Mouse (Mus musculus) MEL (cell line): ENCODE measurements around the gene Slc25a54. TPM values are rescaled to one million over a fixed set of nuclear protein-coding genes. Genes with fewer than 3 reads are reported as not detected.

ENCODE experiments used
- DNase-seq: peaks from one replicate; pipeline ENCODE4 v3.0.0; 2011; ENCODE audit warnings: low read depth, low spot score
- H3K27ac ChIP-seq: 2 replicates; pipeline ENCODE4 v1.5.1; 2012; ENCODE audit warnings: low read depth, mild to moderate bottlenecking, control low read depth, low read length, moderate library complexity; ENCODE audit not compliant: control insufficient read depth
- H3K27me3 ChIP-seq, 2 experiments: fragments of 150-350 bp in 1 of 2; sonication (generic) in 1 of 2; 2 replicates each; pipeline ENCODE4 v1.6.1; 2012; ENCODE audit warnings: low read length in 2 of 2, mild to moderate bottlenecking in 2 of 2, improper control_type of control experiment in 1 of 2, moderate library complexity in 1 of 2; ENCODE audit not compliant: insufficient read depth in 2 of 2, control insufficient read depth in 1 of 2
- H3K36me3 ChIP-seq, 2 experiments: 2 replicates each; pipeline ENCODE4 v1.6.1; 2012 to 2014; ENCODE audit warnings: low read length in 2 of 2, improper control_type of control experiment in 1 of 2, inconsistent platforms in 1 of 2, mild to moderate bottlenecking in 1 of 2; ENCODE audit not compliant: insufficient read depth in 2 of 2, control insufficient read depth in 1 of 2
- H3K4me1 ChIP-seq, 2 experiments: fragments of 150-350 bp in 1 of 2; sonication (generic) in 1 of 2; 2 replicates each; pipeline ENCODE4 v1.6.1; 2012; ENCODE audit warnings: low read length in 2 of 2, improper control_type of control experiment in 1 of 2, mild to moderate bottlenecking in 1 of 2; ENCODE audit not compliant: insufficient read depth in 2 of 2, control insufficient read depth in 1 of 2
- H3K4me3 ChIP-seq, 2 experiments: fragments of 150-350 bp in 1 of 2; sonication (generic) in 1 of 2; 2 replicates each; pipeline ENCODE4 v1.5.1; 2012; ENCODE audit warnings: low read depth in 2 of 2, low read length in 2 of 2, mild to moderate bottlenecking in 2 of 2, moderate library complexity in 2 of 2, control low read depth in 1 of 2, improper control_type of control experiment in 1 of 2; ENCODE audit not compliant: control insufficient read depth in 1 of 2, insufficient read depth in 1 of 2
- H3K79me2 ChIP-seq: 2 replicates; pipeline ENCODE4 v1.6.1; 2012; ENCODE audit warnings: mild to moderate bottlenecking, low read length, moderate library complexity; ENCODE audit not compliant: control insufficient read depth, poor library complexity, insufficient read depth
- H3K9ac ChIP-seq: 2 replicates; pipeline ENCODE4 v1.6.1; 2012; ENCODE audit warnings: low read depth, mild to moderate bottlenecking, control low read depth, low read length, moderate library complexity; ENCODE audit not compliant: control insufficient read depth, poor library complexity, severe bottlenecking
- H3K9me3 ChIP-seq: fragments of 150-350 bp; sonication (generic); replicated peaks from 2 replicates; pipeline ENCODE4 v1.6.1; 2012; ENCODE audit warnings: mild to moderate bottlenecking, low read length, improper control_type of control experiment, moderate library complexity; ENCODE audit not compliant: insufficient read depth
- BHLHE40 ChIP-seq: IDR thresholded peaks from 2 replicates; pipeline ENCODE4 v1.6.1; 2012; ENCODE audit warnings: low read depth, mild to moderate bottlenecking, inconsistent platforms, low read length, improper control_type of control experiment, borderline replicate concordance
- CHD2 ChIP-seq: IDR thresholded peaks from 2 replicates; pipeline ENCODE4 v1.6.1; 2011; ENCODE audit warnings: low read length, improper control_type of control experiment
- E2F4 ChIP-seq: IDR thresholded peaks from 2 replicates; pipeline ENCODE4 v1.6.1; 2011; ENCODE audit warnings: low read depth, low read length, improper control_type of control experiment, borderline replicate concordance
- ELF1 ChIP-seq: IDR thresholded peaks from 2 replicates; pipeline ENCODE4 v1.6.1; 2014; ENCODE audit warnings: low read depth, mild to moderate bottlenecking, inconsistent platforms, low read length, improper control_type of control experiment, moderate library complexity
- EP300 ChIP-seq, 2 experiments: IDR thresholded peaks; 2 replicates each; pipeline ENCODE4 v1.6.1; 2011; ENCODE audit warnings: improper control_type of control experiment in 2 of 2, low read length in 2 of 2, low read depth in 1 of 2, mild to moderate bottlenecking in 1 of 2
- MAFK ChIP-seq: IDR thresholded peaks from 2 replicates; pipeline ENCODE4 v1.6.1; 2011; ENCODE audit warnings: low read depth, mild to moderate bottlenecking, low read length, improper control_type of control experiment, borderline replicate concordance
- MXI1 ChIP-seq: IDR thresholded peaks from 2 replicates; pipeline ENCODE4 v1.6.1; 2011; ENCODE audit warnings: mild to moderate bottlenecking, low read depth, low read length, improper control_type of control experiment
- POLR2A ChIP-seq, 2 experiments: IDR thresholded peaks; 2 replicates each; pipeline ENCODE4 v1.6.1; 2011 to 2012; ENCODE audit warnings: low read length in 2 of 2, mild to moderate bottlenecking in 2 of 2, control low read depth in 1 of 2, improper control_type of control experiment in 1 of 2, low read depth in 1 of 2, moderate library complexity in 1 of 2; ENCODE audit not compliant: control insufficient read depth in 1 of 2, insufficient read depth in 1 of 2, poor library complexity in 1 of 2
- POLR2AphosphoS5 ChIP-seq: IDR thresholded peaks from 2 replicates; pipeline ENCODE4 v1.6.1; 2012; ENCODE audit warnings: low read depth, borderline replicate concordance, mild to moderate bottlenecking, inconsistent platforms, low read length, moderate library complexity, mixed read lengths
- RCOR1 ChIP-seq: IDR thresholded peaks from 2 replicates; pipeline ENCODE4 v1.6.1; 2012; ENCODE audit warnings: low read depth, mild to moderate bottlenecking, inconsistent platforms, low read length, improper control_type of control experiment
- SIN3A ChIP-seq: IDR thresholded peaks from 2 replicates; pipeline ENCODE4 v1.6.1; 2012; ENCODE audit warnings: low read length, improper control_type of control experiment, inconsistent platforms
- TBP ChIP-seq: IDR thresholded peaks from 2 replicates; pipeline ENCODE4 v1.8.0; 2011; ENCODE audit warnings: low read depth, low read length, improper control_type of control experiment
- USF1 ChIP-seq: IDR thresholded peaks from 2 replicates; pipeline ENCODE4 v1.6.1; 2014; ENCODE audit warnings: low read depth, mild to moderate bottlenecking, inconsistent platforms, low read length, improper control_type of control experiment, moderate library complexity
- ZC3H11A ChIP-seq: IDR thresholded peaks from 2 replicates; pipeline ENCODE4 v1.6.1; 2012; ENCODE audit warnings: low read depth, mild to moderate bottlenecking, inconsistent platforms, low read length, improper control_type of control experiment
- ZNF384 ChIP-seq: IDR thresholded peaks from 2 replicates; pipeline ENCODE4 v1.6.1; 2012; ENCODE audit warnings: low read depth, mild to moderate bottlenecking, inconsistent platforms, low read length, improper control_type of control experiment
- polyA plus RNA-seq, 2 experiments: library from polyadenylated mRNA; stranded (reverse) in 1 of 2; unstranded in 1 of 2; fragments of >175 nt in 1 of 2; fragments of >200 nt in 1 of 2; gene quantifications; 2 replicates each; pipeline versions ENCODE4 v1.2.1 to v1.2.4; 2012; ENCODE audit warnings: low replicate concordance in 2 of 2, low read depth in 1 of 2; ENCODE audit not compliant: insufficient read length in 2 of 2, insufficient read depth in 1 of 2, missing spikeins in 1 of 2
- total RNA-seq: library from RNA; depleted of rRNA; stranded (reverse); fragments of 300-350 nt; gene quantifications from 2 replicates; pipeline ENCODE4 v1.2.3, GENCODE M21; 2012; rRNA removed

Slc25a54 gene
- total and polyA plus RNA-seq, 3 experiments, result not detected

- DNase-seq, result no peak
- H3K9ac ChIP-seq, result no peak overlapping the region
- H3K36me3 ChIP-seq, result no peaks in the 10 kb centered on the region; a peak in 1 of 4 replicates
- H3K4me1 ChIP-seq, result no peaks in the 10 kb centered on the region
- no peak overlapping the region for H3K4me3 ChIP-seq
- H3K27me3 ChIP-seq, result no peaks in the 10 kb centered on the region
- no peak for TF ChIP-seq USF1
- no peak for TF ChIP-seq TBP
- TF ChIP-seq, all 39 proteins: peak for 0
- no peaks in the 10 kb centered on the region for H3K79me2 ChIP-seq
- H3K9me3 ChIP-seq, result no peaks in the 10 kb centered on the region
- no peak overlapping the region for H3K27ac ChIP-seq
Measured at GRCm38 (mm10) chr3:109164644-109165043, 84.4 kb downstream of the Slc25a54 start.

GRCm38 (mm10) chr3:109165214-109165829 is 85.1 kb downstream of the Slc25a54 start:
- Histone ChIP-seq H3K27me3 (no peaks in the 10 kb centered on the region), H3K79me2 (no peaks in the 10 kb centered on the region), H3K9me3 (no peaks in the 10 kb centered on the region), H3K4me1 (no peaks in the 10 kb centered on the region)
- TF ChIP-seq RCOR1 (no peak), EP300 (IDR thresholded peaks at IDR 0.05; ENCODE audit: low read depth in 1 of 2, low read length in 2 of 2) (no peak), POLR2A (IDR thresholded peaks at IDR 0.05; ENCODE audit: control insufficient read depth in 1 of 2, insufficient read depth in 1 of 2, low read depth in 1 of 2, low read length in 2 of 2, poor library complexity in 1 of 2) (no peak), ELF1 (no peak), BHLHE40 (no peak), E2F4 (no peak), ZNF384 (no peak), MAFK (no peak), POLR2AphosphoS5 (no peak), CHD2 (no peak), MXI1 (no peak), ZC3H11A (no peak), SIN3A (no peak)
- TF ChIP-seq, all 39 proteins: peak for 0
- DNase-seq, result peak; percentile 10
- no peak overlapping the region for H3K4me3 ChIP-seq
- no peak overlapping the region for H3K9ac ChIP-seq
- no peaks in the 10 kb centered on the region; a peak in 1 of 4 replicates for H3K36me3 ChIP-seq
- H3K27ac ChIP-seq, result no peak overlapping the region

Other genes with a start within 250 kb of the Slc25a54 start
- gene Stxbp3, start 239.9 kb upstream of the Slc25a54 start, total RNA-seq, result 19.2 and 32.2 TPM in 2 replicates
- gene Stxbp3, start 239.9 kb upstream of the Slc25a54 start, polyA plus RNA-seq, result 10 to 100 TPM in 1 of 2 experiments, not detected in 1; 15.9 TPM
- gene Fndc7, start 190.5 kb upstream of the Slc25a54 start, total RNA-seq, result 0.10 TPM in 1 of 2 replicates, not detected in the other
- under 1 TPM in 1 of 2 experiments, not detected in 1; 0.13 TPM for gene Fndc7, start 190.5 kb upstream of the Slc25a54 start, polyA plus RNA-seq
- gene Prpf38b, start 168.7 kb upstream of the Slc25a54 start, total RNA-seq, result 37.0 and 43.0 TPM in 2 replicates
- 100 to 1,000 TPM; 128 to 138 TPM for gene Prpf38b, start 168.7 kb upstream of the Slc25a54 start, polyA plus RNA-seq
- gene Henmt1, start 140.6 kb upstream of the Slc25a54 start, total RNA-seq, result 0.10 TPM in 1 of 2 replicates, not detected in the other
- under 1 TPM in 1 of 2 experiments, not detected in 1; 0.08 TPM for gene Henmt1, start 140.6 kb upstream of the Slc25a54 start, polyA plus RNA-seq
- gene Gm9857, start 140.0 kb upstream of the Slc25a54 start, total RNA-seq, result not detected in 2 replicates
- not detected for gene Gm9857, start 140.0 kb upstream of the Slc25a54 start, polyA plus RNA-seq
- gene Fam102b, start 52.9 kb upstream of the Slc25a54 start, total RNA-seq, result 13.0 and 14.1 TPM in 2 replicates
- 10 to 100 TPM; 10.4 to 26.9 TPM for gene Fam102b, start 52.9 kb upstream of the Slc25a54 start, polyA plus RNA-seq
- 5.5 and 5.6 TPM in 2 replicates for gene Slc25a24, start 42.7 kb downstream of the Slc25a54 start, total RNA-seq
- 10 to 100 TPM in 1 of 2 experiments, not detected in 1; 14.3 TPM for gene Slc25a24, start 42.7 kb downstream of the Slc25a54 start, polyA plus RNA-seq